Mouse (Mus musculus) CH12.LX (cell line): ENCODE data around the gene Dhx58. TPM values are rescaled to one million over a fixed set of nuclear protein-coding genes. Genes with fewer than 3 reads are reported as not detected.
A peak's percentile ranks its signal among the peaks of the same experiment; 100 is the strongest.

Experiments used
- DNase-seq: peaks from one replicate; pipeline ENCODE4 v3.0.0-alpha.2; 2013; ENCODE audit errors: extremely low read depth
- H3K27ac ChIP-seq: 2 replicates; pipeline ENCODE4 v1.5.1; 2012; ENCODE audit warnings: low read depth, mild to moderate bottlenecking, control low read depth, moderate library complexity; ENCODE audit not compliant: insufficient read depth
- H3K27me3 ChIP-seq: replicated peaks from 2 replicates; pipeline ENCODE3; 2012; ENCODE audit warnings: inconsistent platforms
- H3K36me3 ChIP-seq, 2 experiments: replicated peaks in 1 of 2; 2 replicates each; pipeline versions ENCODE3 to v1.6.1; 2012; ENCODE audit warnings: inconsistent platforms in 1 of 2, low read length in 1 of 2, mild to moderate bottlenecking in 1 of 2, mixed read lengths in 1 of 2, moderate library complexity in 1 of 2; ENCODE audit not compliant: control insufficient read depth in 1 of 2, insufficient read depth in 1 of 2
- H3K4me1 ChIP-seq, 2 experiments: 2 replicates each; pipeline ENCODE4 v1.6.1; 2012; ENCODE audit warnings: inconsistent platforms in 1 of 2, moderate library complexity in 1 of 2; ENCODE audit not compliant: insufficient read depth in 2 of 2, control insufficient read depth in 1 of 2
- H3K4me2 ChIP-seq: 2 replicates; pipeline ENCODE4 v1.6.1; 2012; ENCODE audit warnings: low read depth, mild to moderate bottlenecking, control low read depth; ENCODE audit not compliant: poor library complexity, insufficient read depth, severe bottlenecking
- H3K4me3 ChIP-seq, 3 experiments: fragments of 150-350 bp in 1 of 3; sonication (generic) in 1 of 3; replicated peaks in 1 of 3; 2 replicates each; pipeline versions ENCODE3 to v1.5.1; 2011 to 2012; ENCODE audit warnings: low read depth in 2 of 3, low read length in 2 of 3, mild to moderate bottlenecking in 2 of 3, moderate library complexity in 2 of 3, control low read depth in 1 of 3, improper control_type of control experiment in 1 of 3, inconsistent platforms in 1 of 3, mixed read lengths in 1 of 3; ENCODE audit not compliant: poor library complexity in 1 of 3
- H3K79me2 ChIP-seq: replicated peaks from 2 replicates; pipeline ENCODE4 v1.6.1; 2012; ENCODE audit warnings: mild to moderate bottlenecking, moderate library complexity; ENCODE audit not compliant: control insufficient read depth, poor library complexity, insufficient read depth, severe bottlenecking; ENCODE audit errors: extremely low read depth
- H3K9ac ChIP-seq: 2 replicates; pipeline ENCODE4 v1.6.1; 2012; ENCODE audit warnings: low read depth, mild to moderate bottlenecking, control low read depth, moderate library complexity; ENCODE audit not compliant: insufficient read depth
- H3K9me3 ChIP-seq: replicated peaks from 2 replicates; pipeline ENCODE3; 2012; ENCODE audit warnings: low read length, inconsistent platforms, mixed read lengths
- CTCF ChIP-seq, 2 experiments: IDR thresholded peaks in 1 of 2; conservative IDR thresholded peaks in 1 of 2; 2 replicates each; pipeline ENCODE4 v1.5.1; 2011 to 2012; ENCODE audit warnings: low read depth in 2 of 2, low read length in 2 of 2, improper control_type of control experiment in 1 of 2, inconsistent platforms in 1 of 2, mild to moderate bottlenecking in 1 of 2, moderate library complexity in 1 of 2
- ELF1 ChIP-seq: IDR thresholded peaks from 2 replicates; pipeline ENCODE4 v1.6.1; 2014; ENCODE audit warnings: low read depth, mild to moderate bottlenecking, inconsistent platforms, low read length, improper control_type of control experiment
- NELFE ChIP-seq: IDR thresholded peaks from 2 replicates; pipeline ENCODE4 v1.6.1; 2011; ENCODE audit warnings: low read depth, low read length, improper control_type of control experiment
- PAX5 ChIP-seq: IDR thresholded peaks from 2 replicates; pipeline ENCODE4 v1.6.1; 2012; ENCODE audit warnings: low read length, inconsistent platforms, mixed read lengths
- RCOR1 ChIP-seq: conservative IDR thresholded peaks from 2 replicates; pipeline ENCODE4 v1.6.1; 2012; ENCODE audit warnings: low read depth, mild to moderate bottlenecking, inconsistent platforms, low read length, improper control_type of control experiment
- UBTF ChIP-seq: IDR thresholded peaks from 2 replicates; pipeline ENCODE4 v1.6.1; 2012; ENCODE audit warnings: low read depth, mild to moderate bottlenecking, inconsistent platforms, low read length, improper control_type of control experiment, moderate library complexity
- USF1 ChIP-seq: IDR thresholded peaks from 2 replicates; pipeline ENCODE4 v1.6.1; 2014; ENCODE audit warnings: low read depth, mild to moderate bottlenecking, inconsistent platforms, low read length, improper control_type of control experiment
- USF2 ChIP-seq: conservative IDR thresholded peaks from 2 replicates; pipeline ENCODE4 v1.6.1; 2011; ENCODE audit warnings: low read depth, low read length, improper control_type of control experiment
- ZC3H11A ChIP-seq: IDR thresholded peaks from 2 replicates; pipeline ENCODE4 v1.6.1; 2012; ENCODE audit warnings: low read depth, mild to moderate bottlenecking, inconsistent platforms, low read length, improper control_type of control experiment
- ZMIZ1 ChIP-seq: IDR thresholded peaks from 2 replicates; pipeline ENCODE4 v1.6.1; 2012; ENCODE audit warnings: low read depth, mild to moderate bottlenecking, inconsistent platforms, low read length, improper control_type of control experiment
- dilution Hi-C: fragments of 300-500 bp; cut with MboI; formaldehyde crosslinking; loops from 2 replicates; pipeline ENCODE4 v1.14.3; 2020; ENCODE audit warnings: low sequenced_read_pairs; ENCODE audit not compliant: extremely low pct_unique_long_range_greater_than_20kb, extremely low pct_ligation_motif_present
- in situ Hi-C: fragments of 300-500 bp; cut with MboI; formaldehyde crosslinking; loops from 3 replicates; pipeline ENCODE4 v1.14.3; 2019; ENCODE audit warnings: low sequenced_read_pairs, low pct_ligation_motif_present, low pct_unique_long_range_greater_than_20kb, mixed read lengths
- polyA plus RNA-seq: library from polyadenylated mRNA; unstranded; fragments of >175 nt; gene quantifications from 2 replicates; pipeline ENCODE4 v1.2.1, GENCODE M21; 2012; ENCODE audit warnings: low read depth; ENCODE audit not compliant: insufficient read length
- total RNA-seq, 2 experiments: library from RNA; depleted of rRNA; stranded (reverse); fragments of 300-350 nt in 1 of 2; fragments of >200 nt in 1 of 2; gene quantifications; 2 replicates each; pipeline ENCODE4 v1.2.3; 2012 to 2014

Dhx58 gene
- total and polyA plus RNA-seq, 3 experiments: 6.3 to 15.7 (median 6.4) TPM

- TF ChIP-seq USF1 (no peak), UBTF (no peak), ZMIZ1 (no peak), CTCF (conservative IDR thresholded peaks at IDR 0.05 in 1 of 2, IDR thresholded peaks at IDR 0.05 in 1 of 2; ENCODE audit: low read depth in 2 of 2, low read length in 2 of 2) (no peak), RCOR1 (no peak), USF2 (no peak)
- in situ Hi-C loops (loop anchor here (5.0 kb wide), 1 partner anchor 283 kb away; no protein-coding TSS in a partner anchor), dilution Hi-C loops (no loop called here)
- Histone ChIP-seq H3K4me2 (no peak overlapping the region), H3K27ac (no peak overlapping the region), H3K79me2 (no peaks in the 10 kb centered on the region), H3K4me1 (peaks cover 22 to 64% of the 10 kb centered on the region in 2 experiments), H3K9ac (no peak overlapping the region), H3K27me3 (no peaks in the 10 kb centered on the region), H3K9me3 (no peaks in the 10 kb centered on the region), H3K4me3 (no peak overlapping the region), H3K36me3 (peaks cover 51 to 71% of the 10 kb centered on the region in 2 experiments)
- DNase-seq: no peak
Observed at GRCm38 (mm10) chr11:100705095-100705747, 1.1 kb upstream of the Dhx58 start.

GRCm38 (mm10) chr11:100703366-100703765, 705 bp downstream of the Dhx58 start:
- no peaks in the 10 kb centered on the region for H3K9me3 ChIP-seq
- no peak for DNase-seq
- H3K79me2 ChIP-seq: no peaks in the 10 kb centered on the region
- peaks cover 22 to 59% of the 10 kb centered on the region in 2 experiments for H3K4me1 ChIP-seq
- peak overlapping the region; percentile 41 to 56 (median 50) for H3K4me3 ChIP-seq
- dilution Hi-C loops (no loop called here), in situ Hi-C loops (no loop called here)
- H3K4me2 ChIP-seq: peak overlapping the region; percentile 86
- 0 out of 2 replicates have a peak overlapping the region, but pooled peaks have one; percentile 11 for H3K27ac ChIP-seq
- peak overlapping the region; percentile 50 for H3K9ac ChIP-seq
- TF ChIP-seq NELFE: no peak
- no peak for TF ChIP-seq PAX5
- H3K36me3 ChIP-seq: peaks cover 35 to 68% of the 10 kb centered on the region in 2 experiments
- no peaks in the 10 kb centered on the region for H3K27me3 ChIP-seq

GRCm38 (mm10) chr11:100702906-100703305, 1.2 kb downstream of the Dhx58 start:
- Histone ChIP-seq H3K4me1 (peaks cover 22 to 54% of the 10 kb centered on the region in 2 experiments), H3K4me2 (peak overlapping the region; percentile 86), H3K9me3 (no peaks in the 10 kb centered on the region), H3K4me3 (peak overlapping the region; percentile 41 to 56 (median 50)), H3K9ac (peak overlapping the region; percentile 50), H3K27me3 (no peaks in the 10 kb centered on the region), H3K27ac (peak overlapping the region; percentile 17; the same call in 1 of the 2 replicates), H3K36me3 (peaks cover 30 to 68% of the 10 kb centered on the region in 2 experiments), H3K79me2 (no peaks in the 10 kb centered on the region)
- TF ChIP-seq ZC3H11A (no peak), ELF1 (0 out of 2 replicates have a peak, but pooled peaks have one; percentile 5)
- in situ Hi-C loops (no loop called here), dilution Hi-C loops (no loop called here)
- no peak for DNase-seq
